Mouse (Mus musculus) G1E (cell line): Measurements from ENCODE around the gene Sptssb. TPM values are rescaled to one million over a fixed set of nuclear protein-coding genes. Genes with fewer than 3 reads are reported as not detected.

Experiments used
- ATAC-seq: 2 replicates; pipeline ENCODE4 v1.8.0; 2016; ENCODE audit warnings: mild to moderate bottlenecking; ENCODE audit not compliant: insufficient number of reproducible peaks, poor library complexity, low FRiP score, severe bottlenecking; ENCODE audit errors: extremely low read depth
- DNase-seq: peaks from one replicate; pipeline ENCODE4 v3.0.0; 2012; ENCODE audit warnings: low spot score
- H3K27me3 ChIP-seq: 2 replicates; pipeline ENCODE4 v1.6.1; 2012; ENCODE audit warnings: mild to moderate bottlenecking, low read length, inconsistent platforms; ENCODE audit not compliant: insufficient read depth
- H3K36me3 ChIP-seq: replicated peaks from 2 replicates; pipeline ENCODE3; 2012; ENCODE audit warnings: mild to moderate bottlenecking, inconsistent platforms
- H3K4me1 ChIP-seq: 2 replicates; pipeline ENCODE4 v1.6.1; 2012; ENCODE audit warnings: low read depth, low read length, inconsistent platforms, mixed read lengths; ENCODE audit not compliant: insufficient read depth
- H3K4me3 ChIP-seq: 2 replicates; pipeline ENCODE4 v1.5.1; 2012; ENCODE audit warnings: low read depth, mild to moderate bottlenecking, inconsistent platforms, low read length, moderate library complexity, mixed read lengths
- H3K9me3 ChIP-seq: replicated peaks from 2 replicates; pipeline ENCODE4 v1.6.1; 2012; ENCODE audit warnings: inconsistent platforms
- CTCF ChIP-seq: IDR thresholded peaks from 2 replicates; pipeline ENCODE4 v1.5.1; 2012; ENCODE audit warnings: low read depth, low read length, inconsistent platforms, mixed read lengths
- GATA1 ChIP-seq: IDR thresholded peaks from 2 replicates; pipeline ENCODE4 v1.6.1; 2012; ENCODE audit warnings: borderline replicate concordance, low read length, inconsistent platforms, mixed read lengths
- GATA2 ChIP-seq: IDR thresholded peaks from 2 replicates; pipeline ENCODE4 v1.6.1; 2012; ENCODE audit warnings: low read depth, low read length, inconsistent platforms, borderline replicate concordance
- POLR2AphosphoS5 ChIP-seq: IDR thresholded peaks from 2 replicates; pipeline ENCODE4 v1.6.1; 2012; ENCODE audit warnings: low read depth, low read length, inconsistent platforms; ENCODE audit not compliant: insufficient replicate concordance
- TAL1 ChIP-seq: conservative IDR thresholded peaks from 2 replicates; pipeline ENCODE4 v1.6.1; 2012; ENCODE audit warnings: low read depth, low read length, inconsistent platforms, mixed read lengths
- polyA plus RNA-seq: library from polyadenylated mRNA; stranded (reverse); fragments of >175 nt; gene quantifications from 2 replicates; pipeline ENCODE4 v1.2.3, GENCODE M21; 2012
- total RNA-seq, 2 experiments: library from RNA; stranded (forward) in 1 of 2; stranded (reverse) in 1 of 2; fragments of 200-1000 nt in 1 of 2; fragments of >200 nt in 1 of 2; fragmentation: Nextera tagmentation in 1 of 2; gene quantifications; 2 replicates each; pipeline ENCODE4 v1.2.3; 2014 to 2017

Sptssb gene
- total and polyA plus RNA-seq, 3 experiments: not detected

DNA sequence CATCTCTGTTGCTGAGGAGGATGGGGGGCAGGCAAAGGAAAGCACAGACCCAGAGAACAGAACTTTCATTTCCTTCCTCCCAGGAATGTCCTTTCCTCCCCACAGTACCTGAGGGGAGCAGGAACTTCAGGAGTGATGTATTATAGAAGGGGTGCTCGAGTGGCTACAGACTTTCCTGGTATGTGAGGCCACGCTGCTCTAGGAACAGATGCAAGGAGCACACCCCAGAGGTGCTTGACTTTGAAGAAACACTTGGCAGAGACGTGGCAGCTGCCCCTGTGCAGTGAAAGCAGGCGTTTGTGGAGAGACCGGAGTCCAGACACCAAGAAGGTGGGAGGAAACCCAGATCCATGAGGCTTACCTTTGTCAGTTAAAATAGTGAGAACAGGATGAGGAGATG lies 40.6 kb upstream of the Sptssb start:
- H3K36me3 ChIP-seq: no peaks in the 10 kb centered on the region
- H3K4me1 ChIP-seq: peaks cover 2% of the 10 kb centered on the region; the same call in 1 of the 2 replicates
- no peaks in the 10 kb centered on the region for H3K27me3 ChIP-seq
- no peaks in the 10 kb centered on the region for H3K9me3 ChIP-seq
- ATAC-seq (no peak), DNase-seq (no peak)
- TF ChIP-seq TAL1 (no peak), POLR2AphosphoS5 (no peak), CTCF (no peak), GATA1 (no peak), GATA2 (no peak)
- H3K4me3 ChIP-seq: no peak overlapping the region

DNA sequence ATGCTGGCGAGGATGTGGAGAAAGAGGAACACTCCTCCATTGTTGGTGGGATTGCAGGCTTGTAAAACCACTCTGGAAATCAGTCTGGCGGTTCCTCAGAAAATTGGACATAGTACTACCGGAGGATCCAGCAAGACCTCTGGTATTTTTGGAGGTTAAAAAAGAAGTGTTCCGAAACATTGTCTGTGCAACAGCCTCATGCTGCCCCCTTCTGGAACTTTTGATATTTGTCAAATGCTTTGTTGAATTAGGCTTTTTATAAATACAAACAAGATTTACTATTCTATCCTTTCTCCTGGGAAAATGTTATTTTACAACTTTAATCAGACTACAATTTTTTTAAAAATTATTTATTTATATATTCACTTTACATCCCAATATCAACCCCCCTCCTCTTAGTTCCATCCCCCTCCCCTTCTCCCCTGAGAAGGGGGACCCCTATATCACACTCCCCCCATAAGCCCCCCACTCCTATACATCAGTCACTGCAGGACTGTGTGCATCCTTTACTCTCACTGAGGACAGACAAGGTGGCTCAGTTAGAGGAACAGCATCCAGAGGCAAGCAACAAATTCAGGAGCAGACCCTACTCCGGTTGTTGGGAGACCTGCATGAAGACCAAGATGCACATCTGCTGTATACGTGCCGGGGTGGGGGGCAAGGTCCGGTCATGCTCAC lies 38.3 kb upstream of the Sptssb start:
- no peak for DNase-seq
- TF ChIP-seq POLR2AphosphoS5 (no peak), GATA2 (no peak), GATA1 (no peak), TAL1 (no peak), CTCF (no peak)
- no peak overlapping the region for H3K4me3 ChIP-seq
- no peak for ATAC-seq
- H3K27me3 ChIP-seq: no peaks in the 10 kb centered on the region
- H3K36me3 ChIP-seq: no peaks in the 10 kb centered on the region
- H3K9me3 ChIP-seq: no peaks in the 10 kb centered on the region
- H3K4me1 ChIP-seq: no peaks in the 10 kb centered on the region

DNA sequence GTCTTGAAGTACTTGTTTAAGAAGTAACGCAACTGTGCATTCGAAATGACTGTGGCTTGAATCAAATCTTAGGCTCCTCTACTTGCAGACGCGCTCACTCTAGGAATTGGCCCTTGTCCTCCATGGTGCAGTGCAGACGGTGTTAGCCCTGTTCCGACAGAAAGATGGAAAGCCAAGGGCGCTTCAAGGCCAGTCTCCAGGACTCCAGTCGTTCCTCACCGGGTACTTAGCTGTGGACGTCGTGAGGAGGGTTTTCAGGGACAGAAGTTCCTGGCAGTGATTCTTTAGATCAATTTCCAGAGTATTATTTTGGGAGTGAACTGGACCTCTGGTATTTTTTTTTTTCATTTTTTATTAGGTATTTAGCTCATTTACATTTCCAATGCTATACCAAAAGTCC lies 35.8 kb upstream of the Sptssb start:
- no peak overlapping the region for H3K4me3 ChIP-seq
- TF ChIP-seq GATA2 (no peak), CTCF (no peak), GATA1 (no peak), POLR2AphosphoS5 (no peak), TAL1 (no peak)
- no peaks in the 10 kb centered on the region for H3K27me3 ChIP-seq
- no peaks in the 10 kb centered on the region for H3K4me1 ChIP-seq
- no peak for DNase-seq
- H3K36me3 ChIP-seq: no peaks in the 10 kb centered on the region
- H3K9me3 ChIP-seq: no peaks in the 10 kb centered on the region
- no peak for ATAC-seq

DNA sequence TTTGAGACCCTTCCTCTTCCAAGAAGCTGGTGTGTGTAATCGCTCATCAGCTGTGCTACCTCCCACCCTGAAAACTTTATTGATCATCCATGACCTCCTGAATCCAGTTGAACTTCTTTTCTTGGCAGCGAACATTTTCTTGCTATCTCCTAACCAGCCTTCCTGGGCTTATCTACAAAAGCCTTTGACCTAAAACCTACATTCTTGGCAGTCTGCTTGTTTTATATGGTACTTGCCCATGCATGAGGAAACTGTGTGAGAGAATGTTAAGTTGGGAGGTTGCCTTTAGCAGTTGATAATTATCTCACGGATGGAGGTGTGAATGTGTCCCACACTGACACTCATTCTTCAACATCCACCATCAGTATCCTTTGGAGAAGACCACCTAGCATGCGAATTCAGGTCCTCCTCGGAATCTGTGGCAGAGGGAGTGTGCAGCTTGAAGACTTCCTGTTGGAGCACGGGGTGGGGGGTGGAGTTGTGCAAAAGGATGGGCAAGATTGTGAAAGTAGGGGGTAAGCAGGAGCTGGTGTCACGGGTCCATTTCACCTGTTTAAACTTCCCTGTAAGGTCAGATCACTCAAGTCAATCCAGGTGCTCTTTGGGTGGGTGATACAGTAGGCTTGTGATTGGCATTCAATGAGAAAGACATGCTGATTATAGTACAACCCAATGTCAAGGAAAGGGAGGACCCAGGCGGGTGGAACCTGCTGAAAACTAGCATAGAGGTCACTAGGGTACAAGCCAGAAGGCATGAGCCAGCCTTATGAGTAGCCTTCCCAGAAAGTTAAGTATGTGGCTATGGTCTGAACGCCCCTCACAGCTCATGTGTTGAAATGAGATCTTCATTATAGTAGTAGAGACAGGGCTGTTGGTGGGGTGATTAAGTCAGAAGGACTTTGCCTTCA lies 32.7 kb upstream of the Sptssb start:
- ATAC-seq (no peak), DNase-seq (no peak)
- no peaks in the 10 kb centered on the region for H3K27me3 ChIP-seq
- H3K4me3 ChIP-seq: no peak overlapping the region
- H3K36me3 ChIP-seq: no peaks in the 10 kb centered on the region
- no peaks in the 10 kb centered on the region for H3K4me1 ChIP-seq
- TF ChIP-seq CTCF (no peak), TAL1 (no peak), GATA2 (no peak), POLR2AphosphoS5 (no peak), GATA1 (no peak)
- no peaks in the 10 kb centered on the region for H3K9me3 ChIP-seq

DNA sequence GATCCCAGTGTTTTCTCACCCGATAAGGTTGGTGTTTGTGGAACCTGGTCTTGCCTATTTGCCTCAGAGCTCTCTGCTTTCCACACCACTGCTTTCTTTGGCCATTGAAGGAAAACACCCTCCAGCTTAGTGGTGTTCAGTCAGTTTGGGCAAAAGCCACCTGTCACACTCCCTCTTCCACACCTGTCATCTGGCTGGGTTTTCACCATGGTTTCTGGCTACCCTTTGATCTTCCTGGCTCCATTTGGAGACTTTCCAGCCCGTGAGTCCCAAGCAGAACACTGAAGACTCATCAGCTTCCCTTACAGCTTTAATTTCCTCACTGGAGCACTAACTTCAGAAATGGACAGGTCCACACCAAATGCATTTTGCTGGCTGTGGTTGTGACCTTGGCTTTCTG lies 26.1 kb upstream of the Sptssb start:
- H3K36me3 ChIP-seq: no peaks in the 10 kb centered on the region
- TF ChIP-seq POLR2AphosphoS5 (no peak), CTCF (no peak), GATA1 (no peak), GATA2 (no peak), TAL1 (no peak)
- ATAC-seq: no peak
- no peak overlapping the region for H3K4me3 ChIP-seq
- no peaks in the 10 kb centered on the region for H3K27me3 ChIP-seq
- no peaks in the 10 kb centered on the region for H3K9me3 ChIP-seq
- H3K4me1 ChIP-seq: no peaks in the 10 kb centered on the region
- no peak for DNase-seq

DNA sequence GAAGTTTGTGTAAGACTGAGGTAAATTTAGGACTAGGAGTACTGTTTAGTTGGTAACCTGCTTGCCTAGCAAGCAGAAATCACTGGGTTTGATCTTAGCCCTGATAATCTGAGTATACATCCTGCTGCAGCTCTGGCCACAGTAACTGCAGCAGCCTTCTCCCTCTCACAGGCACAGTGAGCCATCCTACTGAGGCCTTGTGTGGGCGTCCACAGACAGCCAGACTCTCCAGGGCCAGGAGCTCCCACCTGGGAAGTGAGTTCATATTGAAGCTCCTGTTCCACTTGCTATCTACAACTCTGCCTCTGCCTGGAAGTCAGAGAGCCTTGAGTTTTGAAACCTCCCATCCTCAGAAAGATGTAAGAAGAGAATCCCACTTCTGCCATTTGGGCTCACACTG lies 24.0 kb upstream of the Sptssb start:
- no peaks in the 10 kb centered on the region for H3K36me3 ChIP-seq
- no peak for DNase-seq
- ATAC-seq: no peak
- TF ChIP-seq POLR2AphosphoS5: no peak
- no peak for TF ChIP-seq CTCF
- no peak for TF ChIP-seq GATA1
- TF ChIP-seq GATA2: no peak
- no peak for TF ChIP-seq TAL1
- no peaks in the 10 kb centered on the region for H3K4me1 ChIP-seq
- H3K4me3 ChIP-seq: no peak overlapping the region
- no peaks in the 10 kb centered on the region for H3K27me3 ChIP-seq
- H3K9me3 ChIP-seq: no peaks in the 10 kb centered on the region
